Mouse (Mus musculus) midbrain, embryonic 14.5 days (tissue): ENCODE measurements at regions not wholly inside any gene's neighbourhood (a gene's known extent, or its start where the extent isn't known, plus 50 kb on each side); places are given as distances from the start of the nearest gene placed in this dataset.

Experiments
- ATAC-seq: fragments of 200-750 bp; cut with Nextera tagmentation; 2 replicates; pipeline ENCODE4 v1.8.0; 2017; ENCODE audit warnings: moderate number of reproducible peaks, moderate library complexity; ENCODE audit not compliant: low FRiP score, low TSS enrichment
- DNase-seq: peaks from one replicate; pipeline ENCODE4 v3.0.0-alpha.2; 2015
- H3K27ac ChIP-seq: fragments of 300-500 bp; sonication (generic); replicated peaks from 2 replicates; pipeline ENCODE4 v1.5.1; 2014; ENCODE audit warnings: mild to moderate bottlenecking, low read depth, low read length, moderate library complexity
- H3K27me3 ChIP-seq: fragments of 300-500 bp; sonication (generic); 2 replicates; pipeline ENCODE4 v1.6.1; 2014; ENCODE audit warnings: low read length, control low read depth, mixed read lengths; ENCODE audit not compliant: control insufficient read depth, insufficient read depth
- H3K36me3 ChIP-seq: fragments of 300-500 bp; sonication (generic); 2 replicates; pipeline ENCODE4 v1.6.1; 2014; ENCODE audit warnings: low read length, control low read depth; ENCODE audit not compliant: control insufficient read depth, insufficient read depth
- H3K4me1 ChIP-seq: fragments of 300-500 bp; sonication (generic); 2 replicates; pipeline ENCODE4 v1.6.1; 2014; ENCODE audit warnings: mild to moderate bottlenecking, antibody characterized with exemption, low read length, control low read depth; ENCODE audit not compliant: control insufficient read depth, insufficient read depth
- H3K4me2 ChIP-seq: fragments of 300-500 bp; sonication (generic); 2 replicates; pipeline ENCODE4 v1.6.1; 2014; ENCODE audit warnings: mild to moderate bottlenecking, low read length, moderate library complexity
- H3K4me3 ChIP-seq: fragments of 300-500 bp; sonication (generic); replicated peaks from 2 replicates; pipeline ENCODE4 v1.5.1; 2014; ENCODE audit warnings: low read depth, low read length
- H3K9ac ChIP-seq: fragments of 300-500 bp; sonication (generic); replicated peaks from 2 replicates; pipeline ENCODE4 v1.6.1; 2014; ENCODE audit warnings: mild to moderate bottlenecking, low read length, moderate library complexity
- H3K9me3 ChIP-seq: fragments of 300-500 bp; sonication (generic); 2 replicates; pipeline ENCODE4 v1.6.1; 2016; ENCODE audit warnings: low read length, control low read depth, mixed read lengths; ENCODE audit not compliant: control insufficient read depth
- WGBS: fragments of 180-500 bp; shearing (Covaris S2); extraction: QIAGEN DNeasy Blood & Tissue Kit; methylation state at CpG from one replicate; pipeline ENCODE4 v1.1.7; 2014; 5-methylcytosine and 5-hydroxymethylcytosine counted together

GRCm38 (mm10) chr11:48558053-48558452 is 242.1 kb upstream of the Rack1 start:
- no peaks in the 10 kb centered on the region for H3K36me3 ChIP-seq
- H3K9ac ChIP-seq: no peak overlapping the region
- 91% methylated on average over 1 of the region's 1 CpGs for WGBS
- no peak overlapping the region for H3K4me3 ChIP-seq
- ATAC-seq (no peak), DNase-seq (no peak)
- H3K27ac ChIP-seq: no peak overlapping the region
- H3K4me1 ChIP-seq: no peaks in the 10 kb centered on the region
- H3K27me3 ChIP-seq: no peaks in the 10 kb centered on the region
- H3K9me3 ChIP-seq: no peaks in the 10 kb centered on the region
- H3K4me2 ChIP-seq: no peak overlapping the region

- Histone ChIP-seq H3K4me3 (no peak overlapping the region), H3K27ac (no peak overlapping the region), H3K27me3 (no peaks in the 10 kb centered on the region), H3K4me1 (no peaks in the 10 kb centered on the region), H3K36me3 (no peaks in the 10 kb centered on the region), H3K9me3 (no peaks in the 10 kb centered on the region), H3K9ac (no peak overlapping the region), H3K4me2 (no peak overlapping the region)
- WGBS: 89% methylated on average over 3 of the region's 3 CpGs
- ATAC-seq (no peak), DNase-seq (no peak)
Measured at GRCm38 (mm10) chr11:48552006-48552405, 248.1 kb upstream of the Rack1 start.

- 84% methylated on average over 2 of the region's 2 CpGs for WGBS
- no peak for ATAC-seq
- H3K4me2 ChIP-seq: no peak overlapping the region
Measured at GRCm38 (mm10) chr11:48551201-48551600, 248.9 kb upstream of the Rack1 start.

GRCm38 (mm10) chr11:48526316-48526715 is 273.8 kb upstream of the Rack1 start:
- Histone ChIP-seq H3K9ac (no peak overlapping the region), H3K9me3 (no peaks in the 10 kb centered on the region), H3K4me1 (no peaks in the 10 kb centered on the region), H3K27me3 (no peaks in the 10 kb centered on the region), H3K36me3 (no peaks in the 10 kb centered on the region), H3K27ac (no peak overlapping the region), H3K4me2 (no peak overlapping the region), H3K4me3 (no peak overlapping the region)
- DNase-seq (no peak), ATAC-seq (no peak)
- 76% methylated on average over 3 of the region's 3 CpGs for WGBS

More at GRCm38 (mm10) chr11:48551201-48551600, 248.9 kb upstream of the Rack1 start:
- no peaks in the 10 kb centered on the region for H3K27me3 ChIP-seq
- no peak overlapping the region for H3K9ac ChIP-seq
- no peaks in the 10 kb centered on the region for H3K36me3 ChIP-seq
- H3K9me3 ChIP-seq: no peaks in the 10 kb centered on the region
- H3K4me3 ChIP-seq: no peak overlapping the region
- DNase-seq: no peak
- no peak overlapping the region for H3K27ac ChIP-seq
- H3K4me1 ChIP-seq: no peaks in the 10 kb centered on the region

GRCm38 (mm10) chr11:48525517-48525916 is 274.6 kb upstream of the Rack1 start:
- no peak for ATAC-seq

GRCm38 (mm10) chr11:48506886-48507285 is 293.2 kb upstream of the Rack1 start:
- Histone ChIP-seq H3K27ac (no peak overlapping the region), H3K27me3 (no peaks in the 10 kb centered on the region), H3K9me3 (no peaks in the 10 kb centered on the region), H3K4me2 (no peak overlapping the region), H3K4me1 (no peaks in the 10 kb centered on the region), H3K9ac (no peak overlapping the region), H3K36me3 (no peaks in the 10 kb centered on the region), H3K4me3 (no peak overlapping the region)
- DNase-seq (no peak), ATAC-seq (no peak)
- 87% methylated on average over 3 of the region's 3 CpGs for WGBS

More at GRCm38 (mm10) chr11:48525517-48525916, 274.6 kb upstream of the Rack1 start:
- Histone ChIP-seq H3K27ac (no peak overlapping the region), H3K27me3 (no peaks in the 10 kb centered on the region), H3K36me3 (no peaks in the 10 kb centered on the region), H3K4me3 (no peak overlapping the region), H3K9ac (no peak overlapping the region), H3K4me1 (no peaks in the 10 kb centered on the region), H3K9me3 (no peaks in the 10 kb centered on the region), H3K4me2 (no peak overlapping the region)
- 92% methylated on average over 5 of the region's 5 CpGs for WGBS
- DNase-seq: no peak

- H3K4me1 ChIP-seq: no peaks in the 10 kb centered on the region
- H3K4me2 ChIP-seq: no peak overlapping the region
- no peak overlapping the region for H3K9ac ChIP-seq
- H3K27me3 ChIP-seq: no peaks in the 10 kb centered on the region
- H3K9me3 ChIP-seq: no peaks in the 10 kb centered on the region
- ATAC-seq: peak; percentile 27; the same call in 1 of the 2 replicates
- H3K4me3 ChIP-seq: no peak overlapping the region
- no peaks in the 10 kb centered on the region for H3K36me3 ChIP-seq
- 13% methylated on average over 10 of the region's 10 CpGs for WGBS
- DNase-seq: peak; percentile 33
- H3K27ac ChIP-seq: no peak overlapping the region
Measured at GRCm38 (mm10) chr11:48502011-48502806, 297.9 kb upstream of the Rack1 start.

- WGBS: 93% methylated on average over 1 of the region's 1 CpGs
- H3K4me3 ChIP-seq: no peak overlapping the region
- no peaks in the 10 kb centered on the region for H3K9me3 ChIP-seq
- H3K4me1 ChIP-seq: no peaks in the 10 kb centered on the region
- H3K9ac ChIP-seq: no peak overlapping the region
- no peaks in the 10 kb centered on the region for H3K27me3 ChIP-seq
- H3K36me3 ChIP-seq: no peaks in the 10 kb centered on the region
- no peak overlapping the region for H3K4me2 ChIP-seq
- no peak for ATAC-seq
- no peak overlapping the region for H3K27ac ChIP-seq
- no peak for DNase-seq
Measured at GRCm38 (mm10) chr11:48499057-48499456, 301.1 kb upstream of the Rack1 start.

- Histone ChIP-seq H3K9me3 (no peaks in the 10 kb centered on the region), H3K36me3 (no peaks in the 10 kb centered on the region), H3K27me3 (no peaks in the 10 kb centered on the region), H3K4me1 (no peaks in the 10 kb centered on the region), H3K4me2 (no peak overlapping the region), H3K9ac (no peak overlapping the region), H3K27ac (no peak overlapping the region), H3K4me3 (no peak overlapping the region)
- DNase-seq (no peak), ATAC-seq (no peak)
- WGBS: 85% methylated on average over 1 of the region's 1 CpGs
Measured at GRCm38 (mm10) chr11:48488308-48488707, 311.8 kb upstream of the Rack1 start.
